Mouse (Mus musculus) bone marrow, adult 2 months (tissue): ENCODE measurements around the gene Nrxn2. TPM values are rescaled to one million over a fixed set of nuclear protein-coding genes. Genes with fewer than 3 reads are reported as not detected.

Experiments
- H3K27ac ChIP-seq: fragments of 200-500 bp; 2 replicates; pipeline ENCODE4 v1.5.1; 2012; ENCODE audit warnings: low read depth, mild to moderate bottlenecking, control low read depth, inconsistent platforms, low read length; ENCODE audit not compliant: control insufficient read depth, poor library complexity, insufficient read depth
- H3K4me1 ChIP-seq: fragments of 200-500 bp; 2 replicates; pipeline ENCODE4 v1.6.1; 2011; ENCODE audit warnings: low read length; ENCODE audit not compliant: control insufficient read depth, insufficient read depth
- H3K4me3 ChIP-seq: fragments of 200-500 bp; replicated peaks from 2 replicates; pipeline ENCODE3; 2011; ENCODE audit warnings: mild to moderate bottlenecking, low read depth, low read length, control low read depth; ENCODE audit not compliant: control insufficient read depth
- CTCF ChIP-seq: fragments of 200-500 bp; IDR thresholded peaks from 2 replicates; pipeline ENCODE4 v1.5.1; 2011; ENCODE audit warnings: low read length, control low read depth; ENCODE audit not compliant: control insufficient read depth, insufficient read depth
- POLR2A ChIP-seq: fragments of 200-500 bp; IDR thresholded peaks from 2 replicates; pipeline ENCODE4 v1.6.1; 2011; ENCODE audit warnings: low read depth, mild to moderate bottlenecking, control low read depth, low read length, borderline replicate concordance; ENCODE audit not compliant: control insufficient read depth
- WGBS: fragments of 180-500 bp; shearing (Covaris S2); methylation state at CpG from one replicate; pipeline ENCODE4 v1.1.7; 2018; 5-methylcytosine and 5-hydroxymethylcytosine counted together
- polyA plus RNA-seq: library from polyadenylated mRNA; stranded (reverse); fragments of >200 nt; gene quantifications from 2 replicates; pipeline ENCODE4 v1.2.4, GENCODE M21; 2011; ENCODE audit warnings: low replicate concordance; ENCODE audit not compliant: missing spikeins, insufficient read depth, insufficient read length

Gene Nrxn2
- polyA plus RNA-seq, 1 experiment = 8.8 TPM

- WGBS = 75% methylated on average over 6 of the region's 6 CpGs
- H3K27ac ChIP-seq = no peak overlapping the region
These were observed 44.3 kb downstream of the Nrxn2 start for GRCm38 (mm10) chr19:6462841-6463240.

GRCm38 (mm10) chr19:6464306-6465071, 46.0 kb downstream of the Nrxn2 start:
- WGBS = 61% methylated on average over 10 of the region's 10 CpGs
- Histone ChIP-seq H3K4me1 (no peaks in the 10 kb centered on the region), H3K4me3 (no peak overlapping the region), H3K27ac (no peak overlapping the region)
- TF ChIP-seq POLR2A = no peak
- TF ChIP-seq CTCF = no peak

More at GRCm38 (mm10) chr19:6462841-6463240, 44.3 kb downstream of the Nrxn2 start:
- H3K4me1 ChIP-seq = no peaks in the 10 kb centered on the region
- H3K4me3 ChIP-seq = no peak overlapping the region
- no peak for TF ChIP-seq POLR2A
- TF ChIP-seq CTCF = no peak

GRCm38 (mm10) chr19:6465090-6465489, 46.6 kb downstream of the Nrxn2 start:
- 84% methylated on average over 5 of the region's 5 CpGs for WGBS
- Histone ChIP-seq H3K4me1 (no peaks in the 10 kb centered on the region), H3K27ac (no peak overlapping the region), H3K4me3 (no peak overlapping the region)
- TF ChIP-seq POLR2A (no peak), CTCF (no peak)

GRCm38 (mm10) chr19:6466945-6467344, 48.4 kb downstream of the Nrxn2 start:
- WGBS = 86% methylated on average over 3 of the region's 3 CpGs
- no peak for TF ChIP-seq CTCF
- no peak for TF ChIP-seq POLR2A
- H3K4me3 ChIP-seq = no peak overlapping the region
- no peaks in the 10 kb centered on the region for H3K4me1 ChIP-seq
- H3K27ac ChIP-seq = no peak overlapping the region

GRCm38 (mm10) chr19:6467374-6467979, 48.9 kb downstream of the Nrxn2 start:
- H3K27ac ChIP-seq = no peak overlapping the region
- TF ChIP-seq POLR2A (no peak), CTCF (no peak)
- H3K4me3 ChIP-seq = no peak overlapping the region
- H3K4me1 ChIP-seq = no peaks in the 10 kb centered on the region
- WGBS = 79% methylated on average over 15 of the region's 15 CpGs

GRCm38 (mm10) chr19:6471630-6472029, 53.1 kb downstream of the Nrxn2 start:
- Histone ChIP-seq H3K4me3 (no peak overlapping the region), H3K27ac (no peak overlapping the region), H3K4me1 (peaks cover 1% of the 10 kb centered on the region; the same call in 1 of the 2 replicates)
- no peak for TF ChIP-seq POLR2A
- no peak for TF ChIP-seq CTCF
- 41% methylated on average over 5 of the region's 5 CpGs for WGBS

GRCm38 (mm10) chr19:6472821-6473220, 54.3 kb downstream of the Nrxn2 start:
- Histone ChIP-seq H3K4me3 (no peak overlapping the region), H3K27ac (no peak overlapping the region), H3K4me1 (peaks cover 1% of the 10 kb centered on the region; the same call in 1 of the 2 replicates)
- 74% methylated on average over 9 of the region's 9 CpGs for WGBS
- TF ChIP-seq CTCF (no peak), POLR2A (no peak)

GRCm38 (mm10) chr19:6474706-6475105, 56.2 kb downstream of the Nrxn2 start:
- Histone ChIP-seq H3K4me1 (peaks cover 1% of the 10 kb centered on the region; the same call in 1 of the 2 replicates), H3K27ac (no peak overlapping the region; the same call in 1 of the 2 replicates), H3K4me3 (no peak overlapping the region)
- 75% methylated on average over 15 of the region's 15 CpGs for WGBS
- TF ChIP-seq CTCF (no peak), POLR2A (no peak)
